Mouse (Mus musculus) heart, postnatal 10 days (tissue): ENCODE measurements around the gene Hs1bp3. TPM values are rescaled to one million over a fixed set of nuclear protein-coding genes. Genes with fewer than 3 reads are reported as not detected.

ENCODE experiments used
- DNase-seq, 2 experiments: peaks; one replicate each; pipeline ENCODE4 v3.0.0; 2021
- intact Hi-C: fragments of 180-260 bp; cut with DNase I; formaldehyde crosslinking; loops from one replicate; pipeline ENCODE4 v1.15.1; 2025
- total RNA-seq, 2 experiments: library from RNA; stranded (reverse); gene quantifications; 2 replicates each; pipeline ENCODE4 v1.2.3; 2021

The Hs1bp3 gene
- total RNA-seq, 2 experiments from 2014 or later, result 11.3 to 15.1 TPM

DNA sequence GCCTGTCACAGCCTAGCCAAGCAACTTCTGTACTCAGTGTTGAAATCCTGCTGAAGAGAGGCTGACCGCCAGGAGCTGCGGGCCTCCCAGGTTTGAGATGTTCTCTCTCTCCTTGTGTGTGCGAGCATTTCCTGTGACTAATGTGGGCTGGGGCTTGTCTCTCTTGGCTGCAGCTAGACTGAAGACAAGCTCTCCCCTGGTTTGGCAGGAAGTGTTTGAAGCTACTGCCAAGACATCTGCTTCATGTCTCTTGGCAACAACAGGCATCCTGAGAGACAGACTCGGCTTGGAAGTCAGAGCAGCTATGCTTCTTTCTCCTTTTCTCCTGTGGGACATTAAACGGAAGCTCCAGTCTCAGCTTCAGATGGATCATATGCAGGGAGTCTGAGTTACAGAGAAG, 44.2 kb downstream of the Hs1bp3 start:
- intact Hi-C loops, result loop anchor here (5.0 kb wide), 1 partner anchor 85 kb away; no protein-coding TSS in a partner anchor
- peak; percentile 89 to 92 for DNase-seq

DNA sequence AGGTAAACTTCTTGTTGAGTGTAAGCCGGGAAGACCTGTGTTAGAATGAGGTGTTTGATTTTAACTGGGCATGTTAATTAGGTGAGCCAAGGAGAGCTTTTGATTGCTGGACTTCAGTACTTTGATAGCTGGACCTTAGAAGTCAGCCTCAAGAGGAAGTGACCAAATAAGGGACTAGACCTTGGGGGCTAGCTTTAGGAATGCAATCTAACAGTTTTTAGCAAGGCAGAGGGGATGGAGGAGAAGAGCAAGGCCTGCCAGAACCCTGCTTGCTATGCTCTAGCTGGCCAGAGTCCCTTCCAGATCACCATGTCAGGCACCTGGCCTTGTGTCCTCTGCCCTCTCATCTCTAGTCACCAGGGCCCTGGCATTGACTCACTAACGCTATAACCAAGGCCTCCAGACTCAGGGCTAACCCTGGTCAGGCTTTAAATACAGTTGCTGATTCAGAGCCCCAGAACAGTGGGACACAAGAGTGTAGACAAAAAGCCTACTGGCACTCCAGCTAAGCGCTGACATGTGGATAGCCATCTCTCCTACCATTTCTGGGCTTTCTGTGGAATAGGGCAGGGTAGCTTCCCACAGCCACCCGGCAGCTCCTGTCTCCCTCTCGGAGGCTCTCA, 45.2 kb downstream of the Hs1bp3 start:
- no peak for DNase-seq
- intact Hi-C loops, result loop anchor here (5.0 kb wide), 1 partner anchor 84 kb away; no protein-coding TSS in a partner anchor

DNA sequence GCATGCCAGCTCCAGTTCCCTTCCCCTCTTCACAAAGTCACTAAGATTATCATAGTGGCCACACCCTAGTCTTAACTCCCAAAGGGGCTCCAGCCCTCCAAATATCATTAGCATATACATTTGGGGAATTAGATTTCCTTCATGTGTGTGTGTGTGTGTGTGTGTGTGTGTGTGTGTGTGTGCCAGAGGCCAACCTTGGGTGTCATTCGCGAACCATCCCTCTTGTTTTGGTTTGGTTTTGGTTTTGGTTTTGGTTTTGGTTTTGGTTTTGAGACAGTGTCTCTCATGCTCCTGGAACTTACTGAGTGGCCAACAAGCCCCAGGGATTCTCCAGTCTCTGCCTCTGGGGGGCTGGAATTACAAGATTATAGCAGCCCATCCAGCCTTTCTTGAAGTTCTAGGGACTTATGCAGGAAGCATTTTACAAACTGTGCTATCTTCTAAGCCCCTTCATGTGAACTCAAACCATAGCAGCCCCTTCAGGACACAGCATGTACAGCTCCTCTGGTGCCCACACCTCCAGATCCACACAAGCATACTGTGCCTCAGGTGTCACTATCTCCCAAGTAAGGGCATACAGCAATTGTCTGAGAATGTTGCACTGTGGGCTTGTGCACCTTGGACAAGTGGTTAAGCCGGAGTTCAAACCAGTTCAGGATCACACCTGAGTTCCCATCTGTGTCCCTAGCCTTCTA, 46.3 kb downstream of the Hs1bp3 start:
- intact Hi-C loops, result loop anchor here (5.0 kb wide), 1 partner anchor 83 kb away; no protein-coding TSS in a partner anchor
- DNase-seq, result no peak

DNA sequence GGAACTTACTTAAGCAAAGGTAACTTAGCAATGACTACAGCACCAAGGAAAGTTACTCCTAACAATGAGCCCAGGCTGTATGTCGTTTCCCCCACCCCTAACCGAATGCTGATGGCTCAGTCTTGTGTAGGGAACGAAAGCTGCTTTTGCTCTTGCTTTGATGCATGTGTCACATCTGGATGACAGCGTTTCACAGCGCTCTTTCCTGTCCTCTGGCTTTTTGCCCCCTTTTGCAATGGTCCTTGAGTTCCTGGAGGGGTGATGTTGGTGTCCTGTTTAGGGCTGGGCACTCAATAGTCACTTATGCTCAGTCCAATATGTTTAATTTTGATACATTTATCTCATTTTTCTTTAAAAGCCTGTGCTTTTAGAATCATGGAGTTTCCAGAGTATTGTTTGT, 48.6 kb downstream of the Hs1bp3 start:
- intact Hi-C loops, result no loop called here
- DNase-seq, result no peak

DNA sequence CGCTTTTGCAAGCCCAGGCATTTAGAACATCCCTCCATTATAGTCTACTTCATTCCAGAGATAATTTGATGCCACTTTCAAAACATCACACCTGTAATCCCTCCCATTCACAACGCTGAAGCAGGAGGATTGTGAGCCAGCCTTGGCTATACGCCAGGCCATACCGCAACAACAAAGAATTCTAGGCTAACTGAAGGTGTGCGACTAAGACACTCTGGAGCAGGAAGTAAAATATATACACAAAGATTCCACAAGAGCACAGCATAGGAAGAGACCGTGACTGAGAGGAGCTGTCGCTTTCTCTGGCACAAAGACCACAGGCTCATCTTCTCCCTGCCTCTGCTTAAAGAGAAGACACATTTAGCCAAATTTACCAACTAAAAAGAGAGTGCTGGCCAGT, 49.2 kb downstream of the Hs1bp3 start:
- no peak for DNase-seq
- intact Hi-C loops, result no loop called here

DNA sequence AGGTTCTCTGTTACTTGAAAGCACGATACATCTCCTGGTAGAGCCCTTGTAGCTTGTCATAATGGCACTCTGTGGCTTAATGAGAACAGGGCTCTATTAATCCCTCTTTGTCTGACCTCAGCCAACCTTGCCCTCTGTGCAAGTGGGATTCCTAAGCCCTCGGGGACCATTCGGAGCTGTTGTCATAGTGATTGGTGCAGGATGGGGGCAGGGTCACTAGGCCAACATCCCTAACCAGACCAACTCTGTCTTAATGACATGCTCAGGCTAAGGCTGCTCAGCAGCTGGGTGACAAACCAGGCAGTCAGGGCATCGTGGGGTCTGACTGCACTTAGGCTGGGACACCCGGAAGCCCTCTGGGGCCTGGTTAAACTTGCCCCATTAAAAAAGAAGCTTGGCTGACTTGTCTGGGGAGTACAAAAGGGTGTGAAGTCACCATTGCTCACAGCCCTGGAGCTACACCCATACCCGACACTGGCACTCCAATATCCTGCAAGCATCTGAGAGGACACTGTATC, 51.1 kb downstream of the Hs1bp3 start:
- intact Hi-C loops, result no loop called here
- DNase-seq, result no peak

DNA sequence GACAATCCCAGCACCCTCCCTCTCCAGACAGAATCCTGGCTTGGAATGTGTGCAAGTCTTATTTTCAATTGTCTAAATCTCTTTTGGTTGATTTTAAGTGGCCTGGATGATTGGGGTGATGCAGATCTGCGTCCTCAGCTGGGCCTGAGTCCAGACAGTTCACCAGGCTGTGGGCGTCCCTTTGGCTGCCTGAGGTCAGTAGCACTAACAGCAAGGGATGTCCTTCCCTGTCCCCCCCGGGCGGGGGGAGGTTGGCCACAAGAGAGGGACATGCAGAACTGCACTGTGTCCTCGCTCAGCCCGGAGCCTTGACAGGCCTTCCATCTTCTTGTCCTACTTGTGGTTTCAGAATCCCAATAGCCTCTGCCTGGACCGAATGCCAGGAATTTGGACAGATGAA, 52.1 kb downstream of the Hs1bp3 start:
- intact Hi-C loops, result no loop called here

DNA sequence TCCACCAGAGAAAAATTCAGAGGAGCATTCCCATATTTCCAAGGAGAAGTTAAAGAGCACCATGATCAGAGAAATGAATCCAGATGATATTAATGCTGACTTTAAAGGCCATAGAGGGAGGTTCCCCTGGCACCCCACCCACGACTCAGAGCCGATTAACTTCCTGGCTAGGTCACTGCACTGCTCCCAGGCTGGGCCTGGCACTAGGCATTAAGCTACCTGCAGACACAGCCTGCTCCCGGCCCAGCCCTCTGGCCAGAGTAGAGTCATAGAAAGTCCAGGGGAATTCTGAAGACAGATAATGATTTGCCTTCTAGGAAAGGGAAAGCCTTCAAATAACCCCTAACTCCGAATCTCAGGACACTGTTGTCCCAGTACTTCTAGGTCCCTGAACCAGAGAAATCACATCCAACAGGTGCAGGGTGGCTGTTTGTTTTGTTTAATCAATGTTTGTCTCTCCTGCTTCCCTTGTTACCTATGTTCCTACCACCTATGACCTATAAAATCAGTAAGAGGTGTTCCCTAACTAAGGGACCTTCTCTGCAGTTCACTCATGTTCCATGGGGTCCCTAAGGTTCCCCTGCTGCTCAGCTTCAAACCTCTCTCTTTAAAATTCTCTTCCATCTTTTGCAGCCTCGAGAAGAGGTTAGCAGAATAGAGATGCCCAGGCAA, 52.8 kb downstream of the Hs1bp3 start:
- intact Hi-C loops, result no loop called here
- DNase-seq, result no peak

More for the DNA sequence above, 52.1 kb downstream of the Hs1bp3 start:
- no peak for DNase-seq

DNA sequence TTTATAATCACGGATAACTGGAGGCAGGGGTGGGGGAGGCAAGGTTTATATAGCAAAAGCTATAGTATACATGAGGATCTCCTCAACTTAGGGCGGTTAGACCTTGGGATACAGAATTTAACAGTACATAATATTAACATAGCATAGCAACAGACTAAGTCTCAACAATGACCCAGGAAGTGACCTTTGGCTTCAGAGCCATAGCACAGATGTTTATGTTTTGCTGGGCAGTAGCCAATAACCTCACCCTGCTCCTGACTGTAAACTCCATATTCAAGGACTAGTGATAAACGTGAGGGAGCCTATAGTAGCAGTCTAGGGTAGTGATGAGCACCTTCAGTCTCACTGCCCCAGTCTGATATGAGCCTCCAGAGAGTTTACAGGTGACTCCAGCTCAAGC, 53.5 kb downstream of the Hs1bp3 start:
- intact Hi-C loops, result no loop called here

DNA sequence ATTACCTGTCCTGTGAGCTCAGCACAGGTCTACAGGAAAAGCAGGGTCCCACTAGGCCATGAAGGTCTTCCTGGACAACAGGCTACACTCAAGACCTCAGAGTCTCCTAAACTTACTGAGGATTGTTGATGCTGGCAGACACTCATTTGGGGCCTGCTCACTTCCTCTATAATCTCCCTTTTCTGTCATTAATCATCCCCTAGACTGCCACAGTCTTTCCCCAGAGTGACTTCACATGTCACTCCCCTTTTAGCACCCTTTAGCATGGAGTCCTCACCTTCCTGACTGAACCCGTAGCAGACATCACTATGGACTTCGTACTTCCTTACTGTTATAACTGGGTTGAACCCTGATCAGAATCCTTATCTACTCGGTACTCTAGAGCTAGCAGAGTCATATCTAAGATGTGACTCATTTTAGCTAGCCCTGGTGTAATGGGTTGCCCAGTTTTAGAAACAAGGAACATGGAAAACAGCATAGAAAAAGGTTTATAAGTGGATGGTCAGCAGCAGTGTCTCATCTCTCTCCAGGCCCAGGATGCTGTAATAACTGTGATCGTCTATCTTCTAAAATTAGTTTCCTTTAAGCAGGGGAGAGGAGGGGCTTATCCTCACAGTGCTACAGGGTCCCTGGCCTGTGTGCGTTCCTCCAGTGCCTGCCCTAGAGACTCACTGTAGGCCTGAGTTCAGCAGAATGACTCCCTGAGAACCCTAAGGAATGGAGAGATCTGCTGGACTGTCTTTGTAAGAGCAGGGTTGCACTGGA, 58.7 kb downstream of the Hs1bp3 start:
- no peak for DNase-seq
- intact Hi-C loops, result no loop called here

More for the DNA sequence above, 53.5 kb downstream of the Hs1bp3 start:
- no peak for DNase-seq

DNA sequence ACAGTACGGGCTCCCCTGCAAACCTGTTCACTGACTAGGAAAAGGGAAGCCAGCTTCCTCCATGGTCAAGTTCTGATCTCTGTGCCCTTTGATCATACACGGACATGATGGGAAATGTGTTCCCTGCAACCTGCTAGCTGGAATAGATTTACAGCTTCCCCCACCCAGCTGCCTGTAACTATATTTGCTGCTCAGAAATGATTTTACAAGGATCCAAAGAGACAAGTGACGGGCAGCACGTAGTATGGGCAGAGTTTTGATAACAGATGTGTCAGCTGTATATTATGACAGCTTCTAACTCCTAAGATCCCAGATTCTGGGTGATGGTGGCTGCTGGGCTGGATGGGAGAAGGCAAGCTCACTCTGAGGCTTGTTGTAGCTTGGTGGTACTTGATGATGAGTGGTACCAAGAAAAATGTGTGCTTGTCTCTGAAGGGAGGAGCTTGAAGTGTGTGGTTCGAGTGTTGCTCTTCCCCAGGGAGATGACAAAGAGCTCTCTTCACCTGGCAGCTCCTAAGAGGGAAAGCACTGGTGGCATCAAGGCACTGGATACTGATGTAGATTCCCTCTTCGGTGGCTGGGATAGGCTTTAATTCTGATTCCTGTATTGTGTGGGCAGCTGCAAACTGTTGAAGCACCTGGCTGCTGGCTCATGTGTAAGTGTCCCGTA, 59.4 kb downstream of the Hs1bp3 start:
- DNase-seq, result no peak
- intact Hi-C loops, result no loop called here

DNA sequence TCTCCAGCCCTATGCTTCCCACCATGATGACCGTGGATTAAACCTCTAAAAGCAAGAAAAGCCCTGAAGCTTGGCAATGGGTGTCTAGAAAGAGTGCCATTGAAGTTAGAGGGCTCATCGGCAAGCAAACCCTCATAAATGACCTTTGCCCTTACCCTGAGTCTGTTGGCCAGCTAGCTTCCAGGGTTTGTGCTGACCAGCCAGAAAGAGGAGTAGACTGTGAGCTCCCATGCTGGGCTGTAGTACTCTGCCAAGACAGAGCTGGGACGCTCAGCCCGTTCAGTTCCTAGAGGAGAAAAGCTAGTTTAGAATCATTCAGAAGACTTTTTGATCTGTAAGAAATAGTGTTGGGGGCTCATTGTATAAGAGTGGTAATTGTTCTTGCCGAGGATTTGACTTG, 60.5 kb downstream of the Hs1bp3 start:
- intact Hi-C loops, result no loop called here

DNA sequence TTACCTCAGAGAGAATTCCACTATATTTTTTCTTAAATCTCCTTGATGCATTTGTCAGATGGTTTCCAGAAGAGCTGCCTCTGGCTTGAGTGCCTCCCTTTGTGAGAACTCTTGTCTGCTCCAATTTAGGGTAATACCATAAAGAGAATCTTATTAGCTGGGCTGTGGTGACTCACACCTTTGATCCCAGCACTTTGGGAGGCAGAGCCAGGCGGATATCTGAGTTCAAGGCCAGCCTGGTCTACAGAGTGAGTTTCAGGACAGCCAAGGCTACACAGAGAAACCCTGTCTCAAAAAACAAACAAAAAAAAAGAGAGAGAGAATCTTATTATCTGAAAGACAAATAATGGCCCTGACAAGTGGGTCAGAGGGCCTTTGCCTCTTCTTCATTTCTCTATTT, 63.9 kb downstream of the Hs1bp3 start:
- intact Hi-C loops, result no loop called here
- DNase-seq, result no peak

More for the DNA sequence above, 60.5 kb downstream of the Hs1bp3 start:
- DNase-seq, result no peak

DNA sequence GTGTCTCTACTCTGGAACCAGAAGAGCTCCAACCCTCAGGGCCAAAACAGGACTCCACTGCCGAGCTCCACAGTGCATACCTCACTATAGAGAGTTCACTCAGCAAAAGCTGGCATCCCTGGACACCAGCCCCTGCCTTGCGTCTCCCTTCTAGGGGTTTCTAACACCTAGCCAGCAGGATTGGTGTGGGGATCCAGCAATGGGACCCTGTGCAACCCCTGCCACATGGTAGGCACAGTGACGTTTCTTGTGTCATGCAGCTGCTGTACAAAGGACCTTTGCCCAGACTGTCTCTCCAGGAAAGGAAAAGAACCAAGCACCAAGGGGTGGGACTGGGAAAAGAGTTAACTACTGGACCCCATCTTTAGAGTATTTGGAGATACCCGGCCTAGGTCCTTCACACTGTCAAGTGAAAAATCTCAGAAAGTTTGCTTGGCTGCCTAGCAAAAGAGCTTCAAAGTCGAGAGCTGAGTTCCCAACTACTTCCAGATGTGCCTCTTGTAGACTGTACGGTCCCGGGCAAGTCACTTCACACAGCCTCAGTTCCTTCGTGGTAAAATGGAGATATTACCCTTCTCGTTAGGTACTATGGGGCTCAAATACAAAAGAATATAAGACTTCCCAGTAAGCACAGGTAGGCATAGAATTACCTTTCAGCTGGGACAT, 64.9 kb downstream of the Hs1bp3 start:
- no peak for DNase-seq
- intact Hi-C loops, result no loop called here

DNA sequence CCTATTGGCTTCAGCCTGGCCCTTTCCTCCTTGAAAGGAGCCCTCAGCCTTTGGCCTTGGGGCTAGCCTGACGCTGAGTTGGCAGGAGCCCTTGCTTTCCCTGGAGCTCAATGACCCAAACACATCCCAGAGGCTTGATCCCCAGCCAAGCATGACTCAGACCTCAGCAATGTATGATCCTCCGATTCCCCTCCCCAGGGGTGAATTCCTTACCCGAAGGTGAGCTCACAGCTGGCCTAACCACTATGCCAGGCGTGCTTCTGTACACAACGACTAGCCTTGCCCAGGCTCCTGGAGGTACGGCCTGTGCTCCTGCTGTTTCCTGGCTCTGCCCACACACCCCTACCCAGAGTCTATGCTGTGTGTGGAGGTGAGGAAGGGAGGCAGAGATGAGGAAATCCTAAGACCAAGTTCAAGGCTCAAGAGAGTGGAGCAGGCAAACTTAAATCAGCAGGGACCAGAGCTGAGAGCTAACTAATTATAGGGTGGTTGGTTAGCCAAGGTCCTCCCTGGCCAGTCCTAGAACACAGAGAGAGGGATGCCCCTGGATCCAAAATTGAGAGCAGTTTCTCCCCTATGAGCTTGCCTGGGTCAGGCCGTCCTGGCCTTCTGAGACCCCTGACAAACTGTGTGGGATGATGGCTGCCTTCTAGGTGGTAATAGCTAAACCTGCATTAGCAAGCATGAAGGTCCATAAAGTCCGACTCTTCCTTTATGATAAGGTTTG, 66.7 kb downstream of the Hs1bp3 start:
- intact Hi-C loops, result no loop called here
- peak; percentile 87 to 89 for DNase-seq

DNA sequence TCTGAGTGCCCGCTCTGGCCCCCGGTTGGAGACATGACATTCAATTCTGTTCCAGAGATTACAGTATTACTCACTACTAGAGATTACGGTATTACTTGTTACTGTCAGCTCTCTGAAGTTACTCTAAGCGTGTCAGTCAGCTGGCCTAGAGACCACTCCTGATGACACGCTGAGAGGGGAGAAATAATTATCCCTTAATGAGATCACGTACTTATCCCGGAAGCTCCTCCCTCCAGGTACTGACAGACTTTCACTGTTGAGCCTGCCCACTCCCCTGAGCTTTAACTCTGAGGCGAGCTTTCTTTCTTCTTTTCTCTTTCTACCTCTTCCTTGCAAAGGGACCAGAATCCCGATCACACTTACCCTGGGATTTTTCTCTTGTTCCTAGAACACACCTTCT, 67.7 kb downstream of the Hs1bp3 start:
- DNase-seq, result no peak
- intact Hi-C loops, result no loop called here

DNA sequence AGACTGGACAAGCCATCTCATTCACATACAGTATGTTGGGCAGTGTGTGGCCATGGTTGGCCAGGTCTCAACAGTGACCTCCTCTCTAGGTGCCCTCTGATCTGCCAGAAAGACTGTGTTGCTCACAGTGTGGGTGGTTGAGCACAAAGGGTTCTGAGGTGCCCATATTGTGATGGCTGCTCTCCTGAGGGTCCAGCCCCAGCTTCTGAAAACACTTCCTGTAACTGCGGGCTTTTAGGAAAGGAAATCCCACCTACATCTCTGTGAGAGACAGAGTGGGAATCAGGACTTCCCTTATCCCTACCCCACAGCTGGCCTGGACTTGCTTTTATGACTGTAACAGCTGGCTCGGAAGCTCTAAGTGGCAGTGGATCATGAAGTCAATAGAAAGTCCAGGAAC, 68.7 kb downstream of the Hs1bp3 start:
- intact Hi-C loops, result no loop called here
- DNase-seq, result peak in 1 of 2 experiments; percentile 48

DNA sequence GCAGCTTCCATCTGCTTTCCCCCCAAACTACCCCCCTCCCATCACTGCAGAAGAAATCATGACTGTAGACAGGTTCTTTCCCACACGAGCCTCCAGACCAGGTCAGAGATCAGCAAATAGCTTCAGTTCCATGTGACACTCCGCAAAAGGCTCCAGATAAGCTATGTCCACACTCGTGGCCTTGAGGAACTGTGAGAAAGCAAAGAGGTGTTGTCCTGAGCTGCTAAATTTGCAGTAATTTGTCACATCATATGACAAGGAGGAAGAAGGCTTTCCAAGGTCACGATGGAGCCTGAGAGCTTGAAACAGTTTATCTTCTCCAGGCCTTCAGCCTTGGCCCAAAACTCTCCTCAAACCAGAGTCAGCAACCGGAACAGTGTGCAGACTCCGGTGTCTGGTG, 70.6 kb downstream of the Hs1bp3 start:
- intact Hi-C loops, result no loop called here
- no peak for DNase-seq

DNA sequence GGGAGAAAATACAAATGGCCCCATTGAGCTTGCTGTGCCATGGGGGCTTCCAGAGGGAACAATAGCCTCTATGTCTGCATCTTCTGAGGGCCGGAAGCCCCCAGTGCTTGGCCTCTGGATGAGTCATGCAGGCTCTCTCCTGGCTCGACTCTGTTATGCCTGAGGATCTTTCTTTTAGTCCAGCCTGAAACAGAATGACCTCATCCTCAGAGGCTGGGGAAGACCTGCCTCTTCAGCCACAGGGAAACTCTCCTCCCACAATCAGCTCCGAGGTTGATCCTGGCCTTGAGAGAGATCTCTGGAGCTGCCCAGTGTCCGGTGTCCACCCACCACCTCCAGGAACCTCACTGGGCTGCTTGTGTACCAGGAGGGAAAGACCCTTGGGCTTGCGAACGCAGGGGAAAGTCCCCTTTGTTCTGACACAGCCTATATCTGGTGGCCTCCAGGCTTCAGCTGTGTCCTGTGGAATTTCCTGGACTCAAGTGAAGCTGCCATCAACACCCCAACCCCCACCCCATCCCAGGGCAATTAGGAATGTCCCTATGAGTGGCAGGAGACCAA, 73.3 kb downstream of the Hs1bp3 start:
- peak; percentile 78 for DNase-seq
- intact Hi-C loops, result loop anchor here (2.0 kb wide), 1 partner anchor 58 kb away; no protein-coding TSS in a partner anchor
